Mouse (Mus musculus): ENCODE measurements around the gene Mlh3. TPM values are rescaled to one million over a fixed set of nuclear protein-coding genes. Genes with fewer than 3 reads are reported as not detected.

The Mlh3 gene
- total RNA-seq, 2 experiments from 2014 or later = 12.3 to 13.3 TPM

GRCm38 (mm10) chr12:85193923-85194622 is 76.3 kb downstream of the Mlh3 start:
- no peak for DNase-seq (ENCODE audit: low spot score in 2 of 2)

- DNase-seq (ENCODE audit: low spot score in 2 of 2) = no peak
These were observed 77.3 kb downstream of the Mlh3 start for GRCm38 (mm10) chr12:85193146-85193545.

- DNase-seq (ENCODE audit: low spot score in 2 of 2) = peak in 1 of 2 experiments; percentile 30
These were observed 77.8 kb downstream of the Mlh3 start for GRCm38 (mm10) chr12:85192461-85193108.

GRCm38 (mm10) chr12:85190290-85190689 is 80.1 kb downstream of the Mlh3 start:
- DNase-seq (ENCODE audit: low spot score in 2 of 2) = no peak

- DNase-seq (ENCODE audit: low spot score in 2 of 2) = no peak
These were observed 84.0 kb downstream of the Mlh3 start for GRCm38 (mm10) chr12:85186361-85186760.

GRCm38 (mm10) chr12:85185810-85186209 is 84.6 kb downstream of the Mlh3 start:
- DNase-seq (ENCODE audit: low spot score in 2 of 2) = no peak

Small RNAs within 50 kb of the gene (microRNA-seq; reads per million reads assigned to microRNA genes)
- 0.22 to 0.39 reads per million in 2 experiments for gene Mir6938

Other genes with a start within 250 kb of the Mlh3 start
- 1 to 10 TPM; 1.1 to 1.4 TPM for gene Prox2, start 159.8 kb downstream of the Mlh3 start, total RNA-seq (2021)
- 100 to 1,000 TPM; 162 to 167 TPM for gene Dlst, start 159.8 kb downstream of the Mlh3 start, total RNA-seq (2021)
- gene Rps6kl1, start 119.3 kb downstream of the Mlh3 start, total RNA-seq (2021) = 10 to 100 TPM; 41.5 to 48.4 TPM
- 1 to 10 TPM; 5.1 to 6.0 TPM for gene Pgf, start 92.8 kb downstream of the Mlh3 start, total RNA-seq (2021)
- gene Eif2b2, start 51.1 kb downstream of the Mlh3 start, total RNA-seq (2021) = 10 to 100 TPM; 57.4 to 85.0 TPM
- gene Acyp1, start 17.8 kb upstream of the Mlh3 start, total RNA-seq (2021) = 10 to 100 TPM; 30.6 to 31.9 TPM
- under 1 TPM; 0.33 to 0.71 TPM for gene Zc2hc1c, start 18.0 kb upstream of the Mlh3 start, total RNA-seq (2021)
- gene Nek9, start 68.8 kb upstream of the Mlh3 start, total RNA-seq (2021) = 10 to 100 TPM; 29.6 to 31.7 TPM
- 100 to 1,000 TPM; 147 to 155 TPM for gene Tmed10, start 104.2 kb upstream of the Mlh3 start, total RNA-seq (2021)
- 1 to 10 TPM; 8.2 to 9.3 TPM for gene Fos, start 203.3 kb upstream of the Mlh3 start, total RNA-seq (2021)

Data from layer of hippocampus, postnatal 10 days (tissue).